Mouse (Mus musculus): ENCODE data around the gene Abcb6. TPM values are rescaled to one million over a fixed set of nuclear protein-coding genes. Genes with fewer than 3 reads are reported as not detected.
A peak's percentile ranks its signal among the peaks of the same experiment; 100 is the strongest.

Abcb6 gene
- polyA plus RNA-seq, 1 experiment from 2014 or later: 47.8 TPM

GRCm38 (mm10) chr1:75216797-75217585 is 36.8 kb upstream of the Abcb6 start:
- Histone ChIP-seq H3K4me3 (no peak overlapping the region), H3K9me3 (no peaks in the 10 kb centered on the region), H3K9ac (no peak overlapping the region), H3K4me1 (replicated peaks) (peaks cover 34% of the 10 kb centered on the region), H3K4me2 (no peak overlapping the region), H3K27me3 (peaks cover 63% of the 10 kb centered on the region), H3K36me3 (peaks cover 41% of the 10 kb centered on the region), H3K27ac (replicated peaks) (no peak overlapping the region)
- ATAC-seq (ENCODE audit: low read depth): no peak
- WGBS: 79% methylated on average over 13 of the region's 13 CpGs

- ATAC-seq (ENCODE audit: low read depth): no peak
- Histone ChIP-seq H3K27me3 (peaks cover 51% of the 10 kb centered on the region), H3K27ac (replicated peaks) (no peak overlapping the region), H3K4me3 (no peak overlapping the region), H3K9me3 (no peaks in the 10 kb centered on the region), H3K4me2 (no peak overlapping the region), H3K36me3 (peaks cover 43% of the 10 kb centered on the region), H3K4me1 (replicated peaks) (peaks cover 43% of the 10 kb centered on the region), H3K9ac (no peak overlapping the region)
- WGBS: 92% methylated on average over 9 of the region's 9 CpGs
Observed at GRCm38 (mm10) chr1:75215785-75216184, 35.6 kb upstream of the Abcb6 start.

GRCm38 (mm10) chr1:75214886-75215285 is 34.7 kb upstream of the Abcb6 start:
- Histone ChIP-seq H3K27me3 (peaks cover 42% of the 10 kb centered on the region), H3K36me3 (peaks cover 43% of the 10 kb centered on the region), H3K9me3 (no peaks in the 10 kb centered on the region), H3K4me2 (no peak overlapping the region), H3K4me1 (replicated peaks) (peaks cover 48% of the 10 kb centered on the region), H3K27ac (replicated peaks) (no peak overlapping the region), H3K9ac (no peak overlapping the region), H3K4me3 (no peak overlapping the region)
- ATAC-seq (ENCODE audit: low read depth): no peak
- WGBS: 74% methylated on average over 5 of the region's 5 CpGs

GRCm38 (mm10) chr1:75214442-75214841 is 34.2 kb upstream of the Abcb6 start:
- peaks cover 48% of the 10 kb centered on the region for H3K4me1 ChIP-seq (replicated peaks)

GRCm38 (mm10) chr1:75213096-75213495 is 32.9 kb upstream of the Abcb6 start:
- WGBS: 92% methylated on average over 7 of the region's 7 CpGs
- Histone ChIP-seq H3K4me2 (no peak overlapping the region), H3K27me3 (peaks cover 36% of the 10 kb centered on the region), H3K9me3 (no peaks in the 10 kb centered on the region), H3K4me1 (replicated peaks) (peaks cover 46% of the 10 kb centered on the region), H3K4me3 (no peak overlapping the region), H3K36me3 (peaks cover 43% of the 10 kb centered on the region), H3K9ac (peak overlapping the region; percentile 17; the same call in 1 of the 2 replicates), H3K27ac (replicated peaks) (no peak overlapping the region)
- ATAC-seq (ENCODE audit: low read depth): no peak

More at GRCm38 (mm10) chr1:75214442-75214841, 34.2 kb upstream of the Abcb6 start:
- peaks cover 43% of the 10 kb centered on the region for H3K36me3 ChIP-seq
- no peaks in the 10 kb centered on the region for H3K9me3 ChIP-seq
- 76% methylated on average over 2 of the region's 2 CpGs for WGBS
- peaks cover 42% of the 10 kb centered on the region for H3K27me3 ChIP-seq
- H3K27ac ChIP-seq (replicated peaks): no peak overlapping the region
- no peak overlapping the region for H3K4me3 ChIP-seq
- H3K4me2 ChIP-seq: no peak overlapping the region
- no peak overlapping the region for H3K9ac ChIP-seq
- ATAC-seq (ENCODE audit: low read depth): no peak

- no peak for ATAC-seq (ENCODE audit: low read depth)
- H3K27ac ChIP-seq (replicated peaks): no peak overlapping the region
- WGBS: 84% methylated on average over 4 of the region's 4 CpGs
Observed at GRCm38 (mm10) chr1:75212542-75212941, 32.4 kb upstream of the Abcb6 start.

GRCm38 (mm10) chr1:75211141-75211708 is 31.0 kb upstream of the Abcb6 start:
- 13% methylated on average over 17 of the region's 17 CpGs for WGBS

More at GRCm38 (mm10) chr1:75212542-75212941, 32.4 kb upstream of the Abcb6 start:
- H3K36me3 ChIP-seq: peaks cover 43% of the 10 kb centered on the region
- H3K4me3 ChIP-seq: no peak overlapping the region
- H3K27me3 ChIP-seq: peaks cover 31% of the 10 kb centered on the region
- H3K4me1 ChIP-seq (replicated peaks): peaks cover 45% of the 10 kb centered on the region
- no peak overlapping the region for H3K4me2 ChIP-seq
- H3K9ac ChIP-seq: peak overlapping the region; percentile 17; the same call in 1 of the 2 replicates
- no peaks in the 10 kb centered on the region for H3K9me3 ChIP-seq

GRCm38 (mm10) chr1:75210136-75211087 is 30.2 kb upstream of the Abcb6 start, which contains the start of the genes Glb1l and Stk16:
Gene Glb1l, minus strand, starts transcription at chr1:75210813.
Gene Stk16, plus strand, starts transcription at chr1:75210838.
- peak within 1 kb of the TSS; percentile 96 for H3K4me2 ChIP-seq
- WGBS: 6% methylated on average over 42 of the region's 42 CpGs
- peak within 1 kb of the TSS; percentile 93 for H3K4me3 ChIP-seq
- peak; percentile 94 for ATAC-seq (ENCODE audit: low read depth)
- H3K27me3 ChIP-seq: peaks cover 12% of the 10 kb centered on the region
- H3K4me1 ChIP-seq (replicated peaks): peaks cover 45% of the 10 kb centered on the region
- H3K36me3 ChIP-seq: peaks cover 36% of the 10 kb centered on the region
- 0 out of 2 replicates have a peak within 1 kb of the TSS, but pooled peaks have one; percentile 25 for H3K27ac ChIP-seq (replicated peaks)
- H3K9ac ChIP-seq: peak within 1 kb of the TSS; percentile 96
- no peaks in the 10 kb centered on the region for H3K9me3 ChIP-seq

More at GRCm38 (mm10) chr1:75211141-75211708, 31.0 kb upstream of the Abcb6 start:
- peaks cover 17% of the 10 kb centered on the region for H3K27me3 ChIP-seq
- peak overlapping the region; percentile 96 for H3K4me2 ChIP-seq
- H3K4me3 ChIP-seq: peak overlapping the region; percentile 93
- H3K9ac ChIP-seq: peak overlapping the region; percentile 96
- H3K9me3 ChIP-seq: no peaks in the 10 kb centered on the region
- H3K36me3 ChIP-seq: peaks cover 43% of the 10 kb centered on the region
- H3K27ac ChIP-seq (replicated peaks): no peak overlapping the region
- H3K4me1 ChIP-seq (replicated peaks): peaks cover 45% of the 10 kb centered on the region
- ATAC-seq (ENCODE audit: low read depth): peak; percentile 23

- Histone ChIP-seq H3K9ac (peak overlapping the region; percentile 60), H3K27me3 (peaks cover 12% of the 10 kb centered on the region), H3K36me3 (peaks cover 23% of the 10 kb centered on the region), H3K4me1 (replicated peaks) (peaks cover 45% of the 10 kb centered on the region), H3K4me3 (peak overlapping the region; percentile 93), H3K9me3 (no peaks in the 10 kb centered on the region), H3K4me2 (peak overlapping the region; percentile 96), H3K27ac (replicated peaks) (no peak overlapping the region)
- no peak for ATAC-seq (ENCODE audit: low read depth)
- WGBS: 14% methylated on average over 34 of the region's 34 CpGs
Observed at GRCm38 (mm10) chr1:75208967-75209678, 28.9 kb upstream of the Abcb6 start.

GRCm38 (mm10) chr1:75201236-75201635 is 21.0 kb upstream of the Abcb6 start:
- ATAC-seq (ENCODE audit: low read depth): no peak
- Histone ChIP-seq H3K27me3 (no peaks in the 10 kb centered on the region), H3K9me3 (no peaks in the 10 kb centered on the region), H3K4me1 (replicated peaks) (no peaks in the 10 kb centered on the region), H3K9ac (no peak overlapping the region), H3K27ac (replicated peaks) (no peak overlapping the region), H3K4me3 (no peak overlapping the region), H3K36me3 (peaks cover 46% of the 10 kb centered on the region), H3K4me2 (no peak overlapping the region)
- WGBS: 94% methylated on average over 1 of the region's 1 CpGs

GRCm38 (mm10) chr1:75192452-75192851 is 12.3 kb upstream of the Abcb6 start:
- H3K9ac ChIP-seq: peak overlapping the region; percentile 81
- H3K9me3 ChIP-seq: no peaks in the 10 kb centered on the region
- H3K27me3 ChIP-seq: no peaks in the 10 kb centered on the region
- H3K36me3 ChIP-seq: peaks cover 51% of the 10 kb centered on the region
- H3K27ac ChIP-seq (replicated peaks): peak overlapping the region; percentile 89
- H3K4me2 ChIP-seq: peak overlapping the region; percentile 99
- peak overlapping the region; percentile 67 for H3K4me3 ChIP-seq
- under 1% methylated on average over 19 of the region's 19 CpGs for WGBS
- peak; percentile 32 for ATAC-seq (ENCODE audit: low read depth)
- H3K4me1 ChIP-seq (replicated peaks): peaks cover 33% of the 10 kb centered on the region

Data from neural tube, embryonic 13.5 days (tissue).